Mouse (Mus musculus) kidney, embryonic 15.5 days (tissue): Measurements from ENCODE around the gene Mrpl49. TPM values are rescaled to one million over a fixed set of nuclear protein-coding genes. Genes with fewer than 3 reads are reported as not detected.

ENCODE experiments used
- microRNA-seq: library from miRNA; unstranded; fragments of <30 nt; microRNA quantifications from one replicate; pipeline ENCODE4, GENCODE M21; 2016
- polyA plus RNA-seq: library from polyadenylated mRNA; unstranded; fragments of >200 nt; fragmentation: Nextera tagmentation; extraction: Ambion mirVana; gene quantifications from 2 replicates; pipeline ENCODE4 v1.2.1, GENCODE M21; 2015

Gene Mrpl49
- polyA plus RNA-seq, 1 experiment from 2014 or later = 81.6 TPM

Small RNAs within 50 kb of the gene (microRNA-seq; reads per million reads assigned to microRNA genes)
- 1.2 reads per million for gene Mir6988

Other genes with a start within 250 kb of the Mrpl49 start
- gene Frmd8, start 182.5 kb downstream of the Mrpl49 start, polyA plus RNA-seq = 40.2 and 43.1 TPM in 2 replicates
- gene Slc25a45, start 180.0 kb downstream of the Mrpl49 start, polyA plus RNA-seq = 8.1 and 8.5 TPM in 2 replicates
- gene Tigd3, start 163.6 kb downstream of the Mrpl49 start, polyA plus RNA-seq = 4.2 and 4.7 TPM in 2 replicates
- 166 and 178 TPM in 2 replicates for gene Dpf2, start 144.8 kb downstream of the Mrpl49 start, polyA plus RNA-seq
- gene Cdc42ep2, start 133.0 kb downstream of the Mrpl49 start, polyA plus RNA-seq = 13.4 and 15.5 TPM in 2 replicates
- 75.3 and 83.2 TPM in 2 replicates for gene Pola2, start 93.6 kb downstream of the Mrpl49 start, polyA plus RNA-seq
- gene Slc22a20, start 71.6 kb downstream of the Mrpl49 start, polyA plus RNA-seq = not detected in 2 replicates
- 8.4 and 11.1 TPM in 2 replicates for gene Capn1, start 41.9 kb downstream of the Mrpl49 start, polyA plus RNA-seq
- 35.6 and 38.5 TPM in 2 replicates for gene Syvn1, start 11.2 kb downstream of the Mrpl49 start, polyA plus RNA-seq
- 741 and 838 TPM in 2 replicates for gene Fau, start 59 bp upstream of the Mrpl49 start, polyA plus RNA-seq
- 33.0 and 33.2 TPM in 2 replicates for gene Znhit2, start 3.4 kb upstream of the Mrpl49 start, polyA plus RNA-seq
- 23.6 and 24.9 TPM in 2 replicates for gene Tm7sf2, start 10.6 kb upstream of the Mrpl49 start, polyA plus RNA-seq
- 70.3 and 78.5 TPM in 2 replicates for gene Vps51, start 19.4 kb upstream of the Mrpl49 start, polyA plus RNA-seq
- gene Tmem262, start 22.2 kb upstream of the Mrpl49 start, polyA plus RNA-seq = not detected in 2 replicates
- gene Gm28374, start 24.5 kb upstream of the Mrpl49 start, polyA plus RNA-seq = 1.6 and 2.0 TPM in 2 replicates
- gene Zfpl1, start 27.2 kb upstream of the Mrpl49 start, polyA plus RNA-seq = 73.7 and 79.5 TPM in 2 replicates
- gene Cdca5, start 27.2 kb upstream of the Mrpl49 start, polyA plus RNA-seq = 44.8 and 45.8 TPM in 2 replicates
- gene AC131692.1, start 36.6 kb upstream of the Mrpl49 start, polyA plus RNA-seq = 0.34 and 0.55 TPM in 2 replicates
- gene Naaladl1, start 48.0 kb upstream of the Mrpl49 start, polyA plus RNA-seq = 0.51 and 0.54 TPM in 2 replicates
- gene Sac3d1, start 60.9 kb upstream of the Mrpl49 start, polyA plus RNA-seq = 44.0 and 47.2 TPM in 2 replicates
- gene Snx15, start 70.5 kb upstream of the Mrpl49 start, polyA plus RNA-seq = 32.3 and 34.2 TPM in 2 replicates
- 0.52 and 0.54 TPM in 2 replicates for gene Batf2, start 83.2 kb upstream of the Mrpl49 start, polyA plus RNA-seq
- 103 and 113 TPM in 2 replicates for gene Arl2, start 83.8 kb upstream of the Mrpl49 start, polyA plus RNA-seq
- not detected in 2 replicates for gene Majin, start 126.6 kb upstream of the Mrpl49 start, polyA plus RNA-seq
- gene Gpha2, start 168.6 kb upstream of the Mrpl49 start, polyA plus RNA-seq = 0.39 and 0.74 TPM in 2 replicates
- gene Ppp2r5b, start 178.1 kb upstream of the Mrpl49 start, polyA plus RNA-seq = 22.9 and 27.6 TPM in 2 replicates
- 9.8 and 12.1 TPM in 2 replicates for gene Atg2a, start 183.9 kb upstream of the Mrpl49 start, polyA plus RNA-seq
- gene Ehd1, start 218.9 kb upstream of the Mrpl49 start, polyA plus RNA-seq = 67.8 and 81.8 TPM in 2 replicates
- gene Cdc42bpg, start 248.7 kb upstream of the Mrpl49 start, polyA plus RNA-seq = 0.78 and 1.0 TPM in 2 replicates